Mouse (Mus musculus) MEL (cell line): ENCODE measurements at regions not wholly inside any gene's neighbourhood (a gene's known extent, or its start where the extent isn't known, plus 50 kb on each side); places are given as distances from the start of the nearest gene placed in this dataset.

Source experiments
- CTCF ChIP-seq, 3 experiments: IDR thresholded peaks in 2 of 3; conservative IDR thresholded peaks in 1 of 3; 2 replicates each; pipeline ENCODE4 v1.5.1; 2011 to 2012; ENCODE audit warnings: low read length in 3 of 3, low read depth in 2 of 3, mild to moderate bottlenecking in 2 of 3, improper control_type of control experiment in 1 of 3, inconsistent platforms in 1 of 3, mixed read lengths in 1 of 3, moderate library complexity in 1 of 3; ENCODE audit not compliant: control insufficient read depth in 1 of 3, insufficient read depth in 1 of 3, poor library complexity in 1 of 3, severe bottlenecking in 1 of 3
- EP300 ChIP-seq, 2 experiments: IDR thresholded peaks; 2 replicates each; pipeline ENCODE4 v1.6.1; 2011; ENCODE audit warnings: improper control_type of control experiment in 2 of 2, low read length in 2 of 2, low read depth in 1 of 2, mild to moderate bottlenecking in 1 of 2
- TAL1 ChIP-seq: IDR thresholded peaks from 2 replicates; pipeline ENCODE4 v1.6.1; 2012; ENCODE audit warnings: mild to moderate bottlenecking, inconsistent platforms, low read length, moderate library complexity, mixed read lengths
- USF2 ChIP-seq, 2 experiments: IDR thresholded peaks; 2 replicates each; pipeline ENCODE4 v1.6.1; 2011 to 2012; ENCODE audit warnings: improper control_type of control experiment in 2 of 2, low read length in 2 of 2, borderline replicate concordance in 1 of 2, inconsistent platforms in 1 of 2, low read depth in 1 of 2, mild to moderate bottlenecking in 1 of 2; ENCODE audit not compliant: insufficient read depth in 1 of 2

DNA sequence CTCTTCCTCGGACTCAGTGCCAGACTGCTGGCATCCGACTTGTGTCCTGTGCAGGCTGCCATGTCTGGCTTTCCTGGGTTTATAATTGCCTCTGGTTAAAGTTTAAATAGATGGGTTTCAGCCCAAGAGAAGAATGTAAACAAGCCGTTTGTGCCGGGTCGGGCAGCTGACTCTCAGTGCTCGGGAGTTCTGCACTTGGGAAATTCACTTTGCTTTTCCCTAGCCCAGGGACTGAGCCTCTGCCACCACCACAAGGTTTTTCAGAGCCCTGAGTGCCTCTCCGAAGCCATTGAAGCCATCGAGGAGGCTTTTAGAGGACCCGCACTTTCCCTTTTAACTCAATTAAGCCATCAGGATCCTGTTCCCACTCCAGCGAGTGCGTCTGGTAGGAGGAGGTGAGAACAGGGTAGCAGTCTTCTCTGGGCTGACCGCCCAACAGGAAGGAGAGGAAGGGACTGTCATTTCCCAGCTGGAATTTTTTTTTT lies 80.8 kb upstream of the Mkln1 start:
- TF ChIP-seq CTCF (IDR thresholded peaks at IDR 0.05 in 2 of 3, conservative IDR thresholded peaks at IDR 0.05 in 1 of 3; ENCODE audit: control insufficient read depth in 1 of 3, insufficient read depth in 1 of 3, low read depth in 2 of 3, low read length in 3 of 3, poor library complexity in 1 of 3, severe bottlenecking in 1 of 3) (no peak), USF2 (IDR thresholded peaks at IDR 0.05; ENCODE audit: borderline replicate concordance in 1 of 2, insufficient read depth in 1 of 2, low read depth in 1 of 2, low read length in 2 of 2) (no peak), EP300 (IDR thresholded peaks at IDR 0.05; ENCODE audit: low read depth in 1 of 2, low read length in 2 of 2) (no peak), TAL1 (no peak)
